Mouse (Mus musculus) urinary bladder, adult 2 months (tissue): ENCODE measurements at regions not wholly inside any gene's neighbourhood (a gene's known extent, or its start where the extent isn't known, plus 50 kb on each side); places are given as distances from the start of the nearest gene placed in this dataset.
"Not testable (repeated sequence)": the region's sequence is repeated elsewhere in the genome, so short reads cannot be mapped to it uniquely, and the experiment has no call there.

Experiments
- DNase-seq: peaks from one replicate; pipeline ENCODE4 v3.0.0; 2022; ENCODE audit warnings: low spot score

- no peak for DNase-seq
Measured at GRCm38 (mm10) chr2:114723971-114724666, 69.4 kb upstream of the Dph6 start.

GRCm38 (mm10) chr2:114727197-114727596, 72.4 kb upstream of the Dph6 start:
- DNase-seq, result no peak

GRCm38 (mm10) chr2:114734861-114735569, 80.3 kb upstream of the Dph6 start:
- no peak for DNase-seq

- DNase-seq, result no peak
Measured at GRCm38 (mm10) chr2:114739421-114740212, 84.9 kb upstream of the Dph6 start.

- DNase-seq, result no peak
Measured at GRCm38 (mm10) chr2:114763276-114763675, 108.5 kb upstream of the Dph6 start.

GRCm38 (mm10) chr2:114773723-114774122, 119.0 kb upstream of the Dph6 start:
- not testable (repeated sequence) for DNase-seq

GRCm38 (mm10) chr2:114774278-114774677, 119.5 kb upstream of the Dph6 start:
- DNase-seq, result no peak

- DNase-seq, result no peak
Measured at GRCm38 (mm10) chr2:114775532-114775931, 120.8 kb upstream of the Dph6 start.

- DNase-seq, result no peak
Measured at GRCm38 (mm10) chr2:114776176-114776575, 121.4 kb upstream of the Dph6 start.

GRCm38 (mm10) chr2:114782450-114782849, 127.7 kb upstream of the Dph6 start:
- DNase-seq, result no peak

- DNase-seq, result no peak
Measured at GRCm38 (mm10) chr2:114784191-114784590, 129.4 kb upstream of the Dph6 start.

GRCm38 (mm10) chr2:114788251-114788650, 133.5 kb upstream of the Dph6 start:
- no peak for DNase-seq

GRCm38 (mm10) chr2:114796630-114797290, 142.0 kb upstream of the Dph6 start:
- no peak for DNase-seq

- no peak for DNase-seq
Measured at GRCm38 (mm10) chr2:114797291-114797650, 142.5 kb upstream of the Dph6 start.

GRCm38 (mm10) chr2:114803241-114803640, 148.5 kb upstream of the Dph6 start:
- DNase-seq, result no peak

GRCm38 (mm10) chr2:114803928-114804327, 149.2 kb upstream of the Dph6 start:
- DNase-seq, result no peak

- no peak for DNase-seq
Measured at GRCm38 (mm10) chr2:114805436-114806047, 150.8 kb upstream of the Dph6 start.

GRCm38 (mm10) chr2:114808046-114808445, 153.3 kb upstream of the Dph6 start:
- no peak for DNase-seq

- DNase-seq, result no peak
Measured at GRCm38 (mm10) chr2:114812141-114812902, 157.6 kb upstream of the Dph6 start.

GRCm38 (mm10) chr2:114812903-114813290, 158.1 kb upstream of the Dph6 start:
- no peak for DNase-seq

- DNase-seq, result no peak
Measured at GRCm38 (mm10) chr2:114822657-114823056, 167.9 kb upstream of the Dph6 start.
